Mouse (Mus musculus) WW6 (cell line): ENCODE measurements around the gene Zmynd12.

ENCODE experiments used
- DNase-seq: peaks from one replicate; pipeline ENCODE4 v3.0.0-alpha.2; 2013; ENCODE audit warnings: low read depth, low spot score

Zmynd12 gene

DNA sequence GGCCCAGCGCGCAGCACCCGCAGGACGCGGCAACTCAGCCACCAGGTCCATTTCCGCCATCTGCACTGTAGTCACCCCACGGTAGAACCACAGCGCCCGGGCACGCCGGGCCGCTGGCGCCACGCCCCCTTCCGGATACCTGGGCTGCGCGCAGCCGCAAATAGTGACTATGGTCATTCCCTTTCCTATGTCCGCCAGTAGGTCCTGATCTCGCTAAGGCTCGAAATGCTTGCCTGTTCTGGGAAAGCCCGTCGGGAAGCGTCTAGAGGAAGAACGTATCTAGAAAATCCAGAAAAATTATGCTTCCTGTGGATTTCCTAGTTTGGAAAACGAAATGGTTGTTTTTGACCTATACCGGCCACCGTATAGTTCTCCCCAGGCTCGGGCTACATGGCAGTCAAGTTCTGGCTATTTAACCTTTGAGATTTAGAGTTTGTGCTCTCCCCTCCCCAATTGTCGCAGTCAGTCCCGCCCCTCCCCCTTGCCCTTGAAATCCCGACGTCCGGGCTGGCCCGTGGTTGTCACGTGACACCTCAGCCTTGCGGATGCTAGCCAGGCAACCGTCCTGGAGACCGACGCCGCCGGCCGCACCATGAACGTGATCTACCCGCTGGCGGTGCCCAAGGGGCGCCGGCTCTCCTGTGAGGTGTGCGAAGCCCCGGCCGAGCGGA is at the start of gene Zmynd12, which contains the start of gene Ppcs:
Gene Zmynd12 (plus strand): TSS at position 521 of the 671 bp plus-strand sequence.
Gene Ppcs (minus strand): TSS at position 127 of the 671 bp plus-strand sequence.
- DNase-seq: peak; percentile 91

DNA sequence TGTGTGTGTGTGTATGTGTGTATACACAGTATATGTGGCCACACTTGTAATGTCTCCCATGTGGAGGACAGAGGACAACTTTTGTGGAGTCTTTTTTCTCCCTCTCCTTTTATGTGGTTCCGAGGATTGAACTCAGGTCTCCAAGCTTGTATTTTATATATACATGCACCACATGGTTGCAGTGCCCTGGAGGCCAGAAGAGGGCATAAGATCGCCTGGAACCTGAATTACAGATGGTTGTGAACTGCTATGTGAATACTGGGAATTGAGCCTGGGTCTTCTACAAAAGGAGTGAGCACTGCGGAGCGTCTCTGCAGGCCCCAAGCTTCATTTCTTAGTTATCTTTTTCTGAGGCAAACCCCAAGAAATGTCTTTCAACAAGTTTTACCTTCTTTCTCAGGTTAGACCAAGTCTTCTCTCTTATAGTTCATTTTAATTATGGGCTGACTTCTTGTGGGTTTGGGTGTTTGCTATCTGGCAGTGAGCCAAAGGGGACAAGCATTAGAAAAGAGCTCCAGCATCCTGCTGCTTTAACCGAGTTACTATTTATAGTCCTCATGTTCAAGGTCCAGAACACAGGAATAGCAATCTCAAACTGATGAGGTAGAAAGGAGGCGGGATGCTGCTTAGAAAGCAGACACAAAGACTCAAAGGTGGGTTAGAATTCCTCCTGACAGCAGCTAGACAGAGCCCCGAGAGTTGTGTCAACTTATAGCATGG is 41.0 kb upstream of the Zmynd12 start:
- no peak for DNase-seq

DNA sequence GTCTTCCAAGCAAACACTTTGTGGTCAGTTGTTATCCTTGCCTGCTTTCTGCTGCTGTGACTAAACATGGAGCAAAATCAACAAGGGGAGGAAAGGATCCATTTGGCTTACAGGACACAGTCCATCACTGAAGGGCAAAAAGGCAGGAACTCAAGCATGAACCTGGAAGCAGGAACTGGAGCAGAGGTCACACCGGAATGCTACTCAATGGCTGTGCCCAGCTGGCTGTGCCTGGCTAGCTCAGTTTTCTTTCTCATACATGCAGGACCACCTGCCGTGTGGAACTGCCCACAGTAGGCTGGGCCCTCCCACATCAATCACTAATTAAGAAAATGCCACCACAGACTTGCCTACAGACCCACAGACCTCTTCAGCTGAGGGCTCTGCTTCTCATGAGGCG is 33.4 kb upstream of the Zmynd12 start:
- no peak for DNase-seq

DNA sequence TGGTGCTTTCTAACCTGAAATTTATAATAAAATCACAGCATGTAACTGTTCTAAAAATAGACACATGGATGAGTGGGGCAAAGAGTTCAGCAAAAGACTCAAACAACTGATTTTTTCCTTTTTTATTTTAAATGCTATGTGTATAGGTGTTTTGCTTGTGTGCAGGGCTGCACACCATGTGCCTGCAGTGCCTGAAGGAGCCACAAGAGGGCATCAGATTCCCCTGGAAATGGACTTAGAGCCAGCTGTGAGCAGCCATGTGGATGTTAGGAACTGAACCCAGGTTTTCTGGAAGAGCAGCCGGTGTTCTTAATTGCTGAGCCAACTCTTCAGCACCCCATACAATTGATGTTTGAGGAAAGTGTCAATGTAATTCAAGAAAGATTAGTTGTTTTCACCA is 32.2 kb upstream of the Zmynd12 start:
- DNase-seq: no peak

DNA sequence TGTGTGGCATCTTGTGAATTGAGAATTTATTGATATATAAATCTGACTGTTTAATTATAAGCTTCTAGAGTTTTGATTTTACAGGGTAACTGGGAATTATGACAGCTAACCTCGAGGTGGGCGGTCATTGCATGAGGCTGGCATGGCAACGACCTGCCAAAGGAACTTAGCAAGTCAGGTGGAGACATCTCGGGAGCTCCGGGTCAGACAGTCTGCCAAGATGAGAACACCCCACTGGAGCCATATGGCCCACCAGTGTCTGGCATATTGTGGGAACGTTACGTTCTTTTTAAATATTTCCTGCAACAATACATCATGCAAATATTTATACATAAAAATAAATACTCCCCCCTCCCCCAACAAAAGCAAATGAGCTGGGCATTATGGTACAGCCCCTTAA is 23.9 kb upstream of the Zmynd12 start:
- DNase-seq: no peak

DNA sequence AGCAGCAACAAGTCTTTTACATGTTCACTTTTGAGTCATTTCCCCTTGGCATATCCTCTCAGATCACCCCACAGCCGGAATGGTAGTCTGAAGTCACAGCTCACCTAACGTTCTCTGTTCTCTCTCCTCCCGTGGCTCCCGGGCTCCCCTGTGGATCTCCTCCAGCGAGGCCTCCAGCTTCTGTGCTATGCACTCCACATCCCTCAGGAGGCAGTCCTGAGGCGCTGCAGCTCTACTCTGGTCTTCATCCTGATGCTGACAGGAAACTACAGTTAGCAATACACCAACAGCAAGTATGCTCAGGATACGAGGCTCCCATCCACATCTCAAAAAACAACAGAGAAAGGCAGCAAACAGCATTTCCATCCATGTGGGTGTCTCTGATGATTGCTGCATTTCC is 21.7 kb upstream of the Zmynd12 start:
- no peak for DNase-seq

DNA sequence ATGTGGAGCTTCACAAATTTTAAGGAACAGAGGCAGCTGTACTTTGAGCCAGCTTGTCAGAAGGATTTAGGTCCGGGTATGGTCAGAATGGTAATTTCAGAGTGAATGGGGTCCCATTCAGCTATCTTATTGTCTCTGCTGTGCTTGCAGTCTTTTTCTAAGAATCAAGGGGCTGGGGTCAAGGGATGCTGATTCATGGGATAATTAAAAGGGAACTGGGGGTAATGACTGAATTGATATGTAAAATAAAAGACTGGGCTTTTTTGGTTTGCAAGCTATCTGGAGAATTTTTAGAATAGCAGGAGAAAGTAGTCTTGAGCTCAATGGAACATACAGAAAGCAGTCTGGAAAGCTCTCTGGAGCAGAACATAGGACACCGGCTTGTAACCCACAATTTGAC is 19.2 kb upstream of the Zmynd12 start:
- DNase-seq: no peak

DNA sequence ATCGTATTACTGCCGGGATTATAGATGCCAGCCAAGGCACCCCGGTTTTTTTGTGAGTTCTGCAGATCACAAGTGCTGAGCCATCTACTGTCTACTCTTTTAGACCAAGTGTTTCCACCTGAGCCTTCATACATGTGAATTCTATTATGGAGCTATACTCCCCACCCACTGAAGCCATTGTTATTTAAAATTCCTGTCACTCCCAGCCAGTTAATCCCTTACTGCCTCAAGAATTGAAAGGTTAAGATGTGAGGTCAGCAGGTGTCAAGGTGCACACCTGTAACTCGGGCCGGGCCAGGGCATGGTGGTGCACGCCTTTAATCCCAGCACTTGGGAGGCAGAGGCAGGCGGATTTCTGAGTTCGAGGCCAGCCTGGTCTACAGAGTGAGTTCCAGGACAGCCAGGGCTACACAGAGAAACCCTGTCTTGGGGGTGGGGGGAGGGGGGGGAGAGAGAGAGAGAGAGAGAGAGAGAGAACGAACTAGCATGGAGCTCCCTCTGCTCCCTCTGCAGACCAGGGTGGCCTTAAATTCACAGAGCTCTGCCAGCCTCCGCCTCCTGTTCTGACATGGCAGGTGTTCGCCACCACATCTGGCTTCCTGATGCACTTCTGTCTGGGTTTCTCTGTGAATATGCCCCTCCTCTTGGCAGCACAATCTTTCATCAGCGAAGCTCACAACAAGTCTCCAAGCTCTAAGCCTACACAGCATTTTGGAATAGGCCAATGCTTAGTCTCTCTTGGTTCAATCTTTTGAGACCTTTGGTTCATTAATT is 10.6 kb upstream of the Zmynd12 start:
- DNase-seq: no peak

DNA sequence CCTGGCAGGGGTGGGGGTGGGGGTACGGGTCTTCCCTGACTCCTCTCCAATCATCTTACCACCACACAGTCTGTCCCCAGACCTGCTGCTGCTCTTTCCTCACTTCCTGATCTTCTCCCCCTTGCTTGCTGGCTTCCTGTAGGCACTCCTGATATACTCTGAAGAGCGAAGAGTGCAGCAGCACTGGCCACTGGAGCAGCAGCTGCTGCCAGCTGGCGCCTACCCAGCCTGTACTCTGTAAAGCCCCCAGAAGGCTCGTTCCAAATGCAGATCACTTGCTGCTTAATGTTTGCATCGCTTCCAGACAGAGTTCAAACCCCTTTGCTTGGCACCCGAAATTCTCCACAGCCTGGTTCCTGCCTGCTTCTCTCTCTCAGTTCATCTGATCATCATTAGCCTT is 9.8 kb upstream of the Zmynd12 start:
- no peak for DNase-seq

DNA sequence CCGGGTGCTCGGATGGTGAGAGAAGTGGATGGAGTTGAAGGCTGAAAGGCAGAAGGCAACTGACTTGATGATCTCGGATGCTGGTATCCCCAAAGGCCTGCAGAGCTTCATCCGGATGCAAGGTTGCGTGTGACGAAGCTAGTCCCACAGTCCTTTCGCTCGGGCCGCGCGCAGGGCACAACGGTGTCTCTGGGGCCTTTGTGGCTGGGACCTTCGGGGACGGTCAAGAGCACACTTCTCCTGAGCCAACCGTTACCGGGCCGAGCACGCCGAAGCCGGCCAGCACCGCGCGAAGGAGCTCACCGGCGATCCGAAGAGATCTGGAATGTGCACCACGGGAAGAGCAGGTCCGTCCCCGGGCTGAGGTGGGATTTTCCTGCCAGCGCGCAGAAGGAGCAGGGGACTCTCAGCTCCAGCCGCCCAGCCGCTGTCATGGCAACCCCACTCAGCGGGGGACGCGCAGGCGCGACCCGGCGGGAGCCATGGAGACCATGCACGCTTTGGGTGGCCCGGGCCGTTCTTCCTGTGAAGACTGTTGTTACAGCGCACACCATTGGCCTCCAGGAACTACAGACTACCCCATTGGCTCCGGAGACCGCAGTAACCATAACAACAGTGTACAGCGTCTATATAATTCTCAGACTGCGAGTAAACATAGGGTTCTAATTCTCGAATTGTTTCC is 7.4 kb upstream of the Zmynd12 start, which contains the start of gene Ccdc30:
Gene Ccdc30 (minus strand): TSS at position 450 of the 682 bp plus-strand sequence.
- peak; percentile 89 for DNase-seq

DNA sequence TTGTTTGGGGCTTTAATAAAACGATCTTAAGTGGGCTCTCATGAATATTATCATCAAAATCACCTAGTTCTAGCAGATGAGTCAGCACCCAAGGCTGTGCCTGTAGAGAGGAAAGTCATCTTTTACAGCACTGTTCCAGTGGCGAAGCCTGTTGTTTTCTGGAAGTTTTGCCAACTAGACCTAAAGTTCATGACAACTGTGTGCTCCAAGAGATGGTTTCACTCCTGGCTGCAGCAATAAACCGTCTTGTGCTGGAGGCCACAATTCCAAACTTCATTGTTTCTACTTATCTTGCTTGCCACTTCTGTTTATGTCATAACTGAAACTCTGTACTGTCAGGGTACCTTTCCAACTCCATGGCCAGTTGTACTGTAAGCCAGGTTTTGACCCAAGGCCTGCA is 5.3 kb upstream of the Zmynd12 start:
- DNase-seq: no peak

DNA sequence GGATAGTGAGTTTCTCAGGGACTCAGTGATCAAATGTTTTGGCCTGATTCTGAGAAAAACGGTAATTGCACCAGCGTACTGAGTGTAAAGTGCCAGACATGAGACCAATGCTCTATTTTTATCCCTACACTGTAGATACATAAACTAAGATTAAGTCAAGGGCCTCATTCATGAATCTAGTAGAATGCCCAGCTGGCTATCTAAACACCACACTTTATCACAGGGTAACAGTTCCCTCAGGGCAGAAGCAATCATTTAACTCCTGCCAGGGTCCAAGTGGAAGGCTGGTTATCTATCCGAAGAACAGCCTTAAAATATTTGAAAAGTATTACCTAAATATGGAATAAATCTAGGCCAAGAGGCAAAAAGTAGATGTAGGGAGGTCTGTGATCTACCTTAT is 4.7 kb upstream of the Zmynd12 start:
- DNase-seq: no peak

DNA sequence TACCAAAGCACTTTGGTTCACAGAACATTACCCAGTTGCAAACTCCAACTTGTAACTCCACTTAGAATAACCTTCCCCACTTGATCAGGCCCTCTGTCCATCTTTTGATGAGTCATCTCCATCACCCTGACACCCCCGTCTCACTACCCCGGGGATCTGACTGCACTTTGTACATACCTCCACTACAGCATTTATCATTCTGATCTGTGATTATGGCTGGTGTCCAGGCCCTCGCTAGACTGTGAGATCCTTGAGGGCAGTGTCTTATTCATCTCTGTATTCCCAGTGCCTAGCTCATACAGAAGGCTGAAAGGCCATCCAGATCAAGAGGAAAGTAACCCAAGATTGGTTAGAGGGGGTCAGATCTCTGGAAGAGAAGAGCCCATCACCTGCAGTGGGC is 1.4 kb upstream of the Zmynd12 start:
- DNase-seq: no peak

DNA sequence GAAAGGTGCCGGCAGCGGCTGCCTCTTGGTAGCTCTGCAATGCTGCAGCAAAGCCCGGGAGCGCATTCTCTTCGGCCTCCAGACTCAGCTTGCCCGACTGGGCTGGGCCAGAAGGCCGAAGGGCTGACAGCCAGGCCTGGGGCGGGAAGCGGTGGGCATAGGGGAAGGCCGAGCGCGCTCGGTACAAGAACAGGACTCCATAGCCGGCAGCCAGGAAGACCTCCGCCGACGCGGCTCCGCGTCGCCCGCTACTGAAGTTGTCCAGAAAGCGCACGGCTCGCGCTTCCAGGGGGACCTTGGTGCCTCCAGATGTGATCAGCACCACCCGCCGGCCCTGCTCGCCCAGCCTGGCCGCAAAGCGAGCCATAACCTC is 707 bp upstream of the Zmynd12 start:
- DNase-seq: no peak

DNA sequence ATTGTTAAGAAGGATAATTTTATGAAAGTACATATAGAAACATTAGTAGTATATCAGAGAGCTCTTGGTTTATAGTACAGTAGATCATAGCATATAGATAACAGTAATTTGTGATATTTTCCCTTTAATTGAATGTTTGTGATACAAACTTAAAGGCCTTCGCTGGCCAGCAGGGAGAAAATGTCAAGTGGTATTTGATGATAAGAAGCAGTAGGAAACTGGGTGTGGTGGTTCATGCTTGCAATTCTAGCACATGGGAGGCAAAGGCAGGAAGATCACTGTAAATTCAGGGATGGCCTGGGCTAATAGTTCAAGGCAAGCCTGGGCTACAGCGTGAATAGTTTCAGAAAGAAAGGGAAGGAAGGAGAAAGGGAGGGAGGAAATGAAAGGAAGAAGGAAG is 2.5 kb downstream of the Zmynd12 start:
- no peak for DNase-seq

DNA sequence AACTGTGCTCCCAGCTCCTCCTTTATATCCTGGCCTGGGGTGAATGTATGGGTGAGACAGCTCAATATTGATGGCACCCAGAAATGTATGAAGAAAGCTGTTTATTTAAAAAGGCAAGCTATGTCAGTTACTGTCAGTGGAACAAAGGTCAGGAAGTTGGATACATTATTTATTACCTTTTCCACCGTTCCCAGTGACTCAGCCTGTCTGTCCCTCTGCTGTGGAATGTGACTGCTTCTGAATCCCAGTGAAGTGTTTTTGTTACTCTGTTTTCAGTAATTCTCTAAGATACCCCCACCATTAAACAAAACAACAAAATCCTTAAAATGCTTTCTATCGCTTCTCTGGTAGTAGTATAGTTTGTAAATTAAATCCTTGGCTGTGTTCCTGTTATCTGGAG is 3.0 kb downstream of the Zmynd12 start:
- DNase-seq: no peak

DNA sequence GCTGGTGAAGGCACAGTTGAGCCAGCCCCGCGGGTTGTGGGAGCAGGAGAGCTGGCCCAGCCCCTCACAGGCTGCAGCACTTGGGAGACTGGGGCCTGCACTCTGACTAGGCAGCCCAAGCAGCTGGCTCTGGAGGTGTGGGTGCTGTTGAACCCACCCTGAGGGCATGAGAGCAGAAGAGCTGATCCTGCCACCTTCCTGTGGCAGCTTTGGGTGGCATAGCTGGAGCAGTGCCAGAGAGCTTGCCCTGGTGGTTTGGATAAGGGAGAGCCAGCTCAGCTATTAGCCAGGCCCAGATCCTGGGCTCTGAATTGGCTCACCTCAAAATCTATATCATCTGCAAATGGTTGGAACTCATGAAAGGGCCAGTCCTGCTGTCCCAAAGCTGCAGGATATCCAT is 5.1 kb downstream of the Zmynd12 start:
- DNase-seq: no peak

DNA sequence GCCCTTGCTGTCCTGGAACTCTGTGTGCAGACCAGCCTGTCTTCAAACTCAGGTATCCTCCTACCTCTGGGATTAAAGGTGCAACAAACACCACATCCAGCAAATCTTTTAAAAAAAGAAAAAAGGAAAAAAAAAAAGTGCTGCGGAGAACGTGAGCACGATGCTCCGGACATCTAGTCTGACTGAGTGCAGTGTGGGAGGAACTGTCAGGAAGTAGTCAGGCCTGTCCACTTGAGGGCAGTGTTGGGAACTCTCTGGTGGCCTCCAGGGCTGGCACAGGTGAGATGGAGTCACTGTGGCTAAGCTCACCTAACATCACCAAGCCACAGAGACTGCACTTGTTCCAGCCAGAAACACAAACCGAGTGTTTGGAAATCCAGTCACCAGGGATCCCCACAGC is 8.1 kb downstream of the Zmynd12 start:
- no peak for DNase-seq

DNA sequence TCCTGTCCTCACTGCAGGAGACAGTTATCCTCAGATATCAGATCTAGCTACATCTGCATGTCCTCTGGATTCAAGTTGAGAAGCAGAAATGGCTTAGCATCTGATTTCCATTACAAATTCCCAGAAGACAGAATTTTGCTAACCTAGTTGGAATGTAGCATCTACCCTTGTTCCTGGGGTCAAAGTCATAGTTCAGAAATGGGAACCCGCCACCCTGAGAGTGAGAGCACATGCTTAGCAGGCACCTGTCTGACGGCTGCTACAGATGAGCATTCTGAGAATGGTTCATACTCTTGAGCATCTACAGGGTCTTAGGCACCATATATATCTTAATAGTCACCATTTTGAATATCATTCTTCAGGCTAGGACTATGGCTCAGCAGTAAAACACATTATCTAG is 15.3 kb downstream of the Zmynd12 start:
- DNase-seq: no peak

DNA sequence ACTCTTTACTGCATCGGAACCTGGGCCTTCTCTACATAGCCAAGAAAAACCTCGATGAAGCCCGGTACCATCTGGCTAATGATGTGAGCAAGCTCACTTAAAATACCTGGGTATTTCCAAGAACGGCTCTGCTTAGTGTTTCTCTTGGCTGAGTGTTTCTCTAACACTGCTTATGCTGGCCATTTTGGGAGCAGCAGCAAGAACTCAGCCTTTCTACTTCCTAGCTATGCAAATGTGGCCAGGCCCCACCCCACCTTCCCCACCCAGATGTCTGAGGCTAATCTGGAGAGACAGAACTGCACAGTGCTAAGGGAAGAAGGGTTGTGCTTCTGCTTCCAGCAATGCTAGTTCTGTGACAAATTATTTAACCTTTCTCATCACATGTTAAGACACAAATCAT is 19.2 kb downstream of the Zmynd12 start:
- DNase-seq: no peak

DNA sequence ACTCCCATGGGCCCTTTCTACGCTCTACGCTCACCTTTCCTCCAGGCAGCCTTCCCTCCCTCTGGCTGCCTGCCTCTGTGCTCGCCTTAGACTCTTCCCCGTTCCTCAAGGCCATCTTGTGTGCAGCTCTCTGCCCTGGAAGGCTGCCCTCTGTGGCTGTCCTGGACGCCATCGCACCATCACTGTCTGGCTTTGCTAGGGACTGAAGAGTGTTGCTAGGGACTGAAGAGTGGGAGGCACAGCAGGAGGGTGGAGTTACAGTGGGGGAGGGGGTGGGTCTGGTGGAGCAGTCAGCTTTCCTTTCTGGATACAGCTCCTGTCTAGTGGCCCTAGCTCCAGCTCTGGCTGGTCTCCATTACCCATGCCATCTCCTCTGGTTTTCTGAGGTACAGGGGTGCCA is 19.9 kb downstream of the Zmynd12 start:
- no peak for DNase-seq

DNA sequence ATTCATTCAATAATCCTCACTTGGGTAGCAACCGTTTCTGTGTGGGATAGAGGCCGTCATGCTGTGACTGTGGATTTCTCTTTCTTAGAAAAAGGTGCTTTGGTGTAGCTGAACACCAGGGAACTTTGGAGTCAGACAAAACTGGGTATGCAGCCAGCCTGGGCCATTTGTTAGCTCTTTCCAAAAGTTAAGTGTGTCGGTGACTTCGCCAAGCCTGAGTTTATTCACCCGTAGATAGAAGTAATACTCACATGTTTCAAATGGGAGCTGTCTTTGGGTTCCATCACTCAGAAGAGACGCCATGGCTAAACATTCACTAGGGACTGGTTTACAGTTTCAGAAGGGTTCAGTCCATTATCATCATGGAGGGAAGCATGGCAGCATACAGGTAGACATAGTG is 24.6 kb downstream of the Zmynd12 start:
- DNase-seq: no peak
